ENCODE assay signal across 21 mouse cellular contexts in the genomic region with DNA sequence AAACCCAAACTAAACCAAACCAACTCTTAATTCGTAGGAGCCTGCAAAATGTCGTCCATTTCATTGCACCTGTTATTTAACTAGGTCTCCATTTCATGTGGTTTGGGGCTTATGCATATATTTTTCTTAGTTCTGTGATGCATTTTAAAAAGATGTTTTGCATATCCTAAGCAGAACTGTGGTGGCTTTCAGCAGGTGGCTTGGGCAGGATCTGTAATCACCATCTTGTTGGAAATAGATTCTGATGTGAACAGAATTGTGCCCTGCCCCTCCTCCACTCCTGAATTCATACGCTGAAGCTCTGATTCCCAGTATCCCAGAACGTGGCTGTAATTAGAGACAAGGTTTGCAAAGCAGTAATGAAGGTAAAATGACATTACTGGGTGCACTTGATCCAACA. TPM values are rescaled to one million over a fixed set of nuclear protein-coding genes. Genes with fewer than 3 reads are reported as not detected.
DNase-seq lines count a peak whose midpoint lies in the region; ATAC-seq lines count a peak whose summit lies in the region.
"Had no signal": no experiment of that assay in that cellular context is flagged by ENCODE, and none has a peak within 500 bp of the region (broad histone marks: within the 10 kb centered on the region; RNA-seq: fewer than 3 reads in every experiment).

No protein-coding gene starts in this region.

- 47% methylated on average over 4 of the region's 4 CpGs for WGBS in forebrain, embryonic 15.5 days
- 64% methylated on average over 4 of the region's 4 CpGs for WGBS in forebrain, embryonic 11.5 days

- no peak for DNase-seq in forebrain, embryonic 11.5 days (ENCODE audit: low spot score)
- peak; percentile 34 to 55 for DNase-seq in spleen, postnatal 36 days (ENCODE audit: low spot score in 2 of 2)
- DNase-seq in spleen, postnatal 4 days (ENCODE audit: low spot score in 2 of 2), result no peak
- DNase-seq in cerebellum, adult 8-10 months, result peak; percentile 41
- DNase-seq in kidney, postnatal 25 days, result no peak
- DNase-seq in right cerebral cortex, postnatal 25 days, result no peak
- DNase-seq: gastrocnemius, postnatal 14 days; heart, adult 2 months; kidney, adult 18-20 months; kidney, postnatal 10 days; lung, embryonic 14.5 days; lung, postnatal 4 days had no signal

- peaks cover 15% of the 10 kb centered on the region for H3K4me1 ChIP-seq in forebrain, embryonic 15.5 days
- no peaks in the 10 kb centered on the region for H3K4me1 ChIP-seq in forebrain, embryonic 11.5 days (replicated peaks; ENCODE audit: control insufficient read depth, insufficient read depth, low read length)
- H3K4me1 ChIP-seq: heart, embryonic 15.5 days; midbrain, embryonic 10.5 days; neural tube, embryonic 12.5 days had no signal

- H3K9ac ChIP-seq in forebrain, embryonic 15.5 days (replicated peaks), result no peak overlapping the region
- no peak overlapping the region for H3K9ac ChIP-seq in forebrain, embryonic 11.5 days (ENCODE audit: low read length)
- H3K9ac ChIP-seq: heart, embryonic 15.5 days; liver, embryonic 12.5 days; lung, embryonic 14.5 days; neural tube, embryonic 12.5 days had no signal

- H3K9me3 ChIP-seq in forebrain, embryonic 15.5 days, result no peaks in the 10 kb centered on the region
- H3K9me3 ChIP-seq in forebrain, embryonic 11.5 days (ENCODE audit: control insufficient read depth, low read length), result no peaks in the 10 kb centered on the region
- H3K9me3 ChIP-seq: embryonic facial prominence, embryonic 10.5 days; heart, embryonic 15.5 days; liver, embryonic 12.5 days; midbrain, embryonic 10.5 days; neural tube, embryonic 12.5 days had no signal

- no peaks in the 10 kb centered on the region for H3K27me3 ChIP-seq in forebrain, embryonic 15.5 days
- no peaks in the 10 kb centered on the region for H3K27me3 ChIP-seq in forebrain, embryonic 11.5 days (ENCODE audit: control insufficient read depth, insufficient read depth, low read length)
- H3K27me3 ChIP-seq: heart, embryonic 15.5 days; liver, embryonic 12.5 days; neural tube, embryonic 12.5 days had no signal

- peak overlapping the region; percentile 19; the same call in 1 of the 2 replicates for H3K27ac ChIP-seq in forebrain, embryonic 15.5 days (replicated peaks)
- no peak overlapping the region for H3K27ac ChIP-seq in forebrain, embryonic 11.5 days (ENCODE audit: low read depth, low read length)
- H3K27ac ChIP-seq: embryonic facial prominence, embryonic 10.5 days; heart, adult 2 months; heart, embryonic 15.5 days; hindbrain, postnatal 0 days; liver, embryonic 12.5 days; midbrain, embryonic 10.5 days; neural tube, embryonic 12.5 days had no signal

- H3K36me3 ChIP-seq in forebrain, embryonic 15.5 days, result no peaks in the 10 kb centered on the region
- no peaks in the 10 kb centered on the region for H3K36me3 ChIP-seq in forebrain, embryonic 11.5 days (ENCODE audit: control insufficient read depth, insufficient read depth, low read length)
- H3K36me3 ChIP-seq: embryonic facial prominence, embryonic 10.5 days; heart, embryonic 15.5 days; liver, embryonic 12.5 days; midbrain, embryonic 10.5 days; neural tube, embryonic 12.5 days had no signal

- no peak overlapping the region for H3K4me2 ChIP-seq in forebrain, embryonic 15.5 days (replicated peaks)
- H3K4me2 ChIP-seq in forebrain, embryonic 11.5 days (ENCODE audit: low read depth, low read length, severe bottlenecking), result no peak overlapping the region
- H3K4me2 ChIP-seq: heart, embryonic 15.5 days; liver, embryonic 12.5 days; lung, embryonic 14.5 days; neural tube, embryonic 12.5 days had no signal

- no peak overlapping the region for H3K4me3 ChIP-seq in forebrain, embryonic 15.5 days
- no peak overlapping the region for H3K4me3 ChIP-seq in forebrain, embryonic 11.5 days (ENCODE audit: low read depth, low read length)
- H3K4me3 ChIP-seq: embryonic facial prominence, embryonic 10.5 days; heart, adult 2 months; heart, embryonic 15.5 days; liver, embryonic 12.5 days; midbrain, embryonic 10.5 days; neural tube, embryonic 12.5 days had no signal

- no peak for ATAC-seq in forebrain, embryonic 15.5 days (replicated peaks)
- no peak for ATAC-seq in forebrain, embryonic 11.5 days (replicated peaks; ENCODE audit: low FRiP score)
- peak; percentile 25 for ATAC-seq in inflammation-experienced regulatory T-cells, adult 6 months
- ATAC-seq: hindbrain, postnatal 0 days; liver, embryonic 12.5 days had no signal

RNA-seq across cellular contexts. Expression of gene 2010109A12Rik, which starts 27.8 kb away (rescaled TPM):
- 2.3 and 3.5 TPM in 2 replicates for polyA plus RNA-seq in forebrain, embryonic 15.5 days (2015; fragmentation: Nextera tagmentation; extraction: Ambion mirVana)
- polyA plus RNA-seq in forebrain, embryonic 11.5 days (2014; fragmentation: Nextera tagmentation; extraction: Ambion mirVana), result 1.7 and 2.7 TPM in 2 replicates
- polyA plus RNA-seq in inflammation-experienced regulatory T-cells, adult 6 months (2017; shearing (Covaris generic)), result 1 to 10 TPM in 2 of 3 experiments, not detected in 1; 1.6 to 2.3 TPM
- polyA plus RNA-seq: heart, adult 2 months; small intestine, adult 2 months had no signal

RNA-seq across cellular contexts. Expression of gene Ccni, which starts 27.8 kb away (rescaled TPM):
- polyA plus RNA-seq in forebrain, embryonic 15.5 days (2015; fragmentation: Nextera tagmentation; extraction: Ambion mirVana), result 202 and 223 TPM in 2 replicates
- 168 and 181 TPM in 2 replicates for polyA plus RNA-seq in forebrain, embryonic 11.5 days (2014; fragmentation: Nextera tagmentation; extraction: Ambion mirVana)
- 10 to 100 TPM; 82.9 to 99.1 (median 84.9) TPM for polyA plus RNA-seq in inflammation-experienced regulatory T-cells, adult 6 months (2017; shearing (Covaris generic))

RNA-seq across cellular contexts. Expression of gene Ccng2, which starts 32.9 kb away (rescaled TPM):
- polyA plus RNA-seq in forebrain, embryonic 15.5 days (2015; fragmentation: Nextera tagmentation; extraction: Ambion mirVana), result 177 and 187 TPM in 2 replicates
- polyA plus RNA-seq in forebrain, embryonic 11.5 days (2014; fragmentation: Nextera tagmentation; extraction: Ambion mirVana), result 80.7 and 84.6 TPM in 2 replicates
- 10 to 100 TPM; 18.7 to 44.9 (median 25.2) TPM for polyA plus RNA-seq in inflammation-experienced regulatory T-cells, adult 6 months (2017; shearing (Covaris generic))

Comparison
In these comparisons a context has a peak if more than half of its experiments do, and no peak if none do; other contexts are left out.
1. DNase-seq: peak in spleen, postnatal 36 days (2 of 2) and cerebellum, adult 8-10 months (single experiment); none in forebrain, embryonic 11.5 days (single experiment), spleen, postnatal 4 days (0 of 2), kidney, postnatal 25 days (0 of 2) and right cerebral cortex, postnatal 25 days (single experiment).